Mouse (Mus musculus) intestine, embryonic 15.5 days (tissue): Measurements from ENCODE around the gene Ube2cbp. TPM values are rescaled to one million over a fixed set of nuclear protein-coding genes. Genes with fewer than 3 reads are reported as not detected.
A peak's percentile ranks its signal among the peaks of the same experiment; 100 is the strongest.

ENCODE experiments used
- ATAC-seq: fragments of 200-750 bp; cut with Nextera tagmentation; 2 replicates; pipeline ENCODE4 v1.8.0; 2017; ENCODE audit warnings: moderate TSS enrichment, moderate library complexity
- H3K27ac ChIP-seq: fragments of 300-500 bp; sonication (generic); 2 replicates; pipeline ENCODE4 v1.5.1; 2015; ENCODE audit warnings: mild to moderate bottlenecking, inconsistent platforms
- H3K27me3 ChIP-seq: fragments of 300-500 bp; sonication (generic); replicated peaks from 2 replicates; pipeline ENCODE4 v1.6.1; 2015; ENCODE audit warnings: inconsistent platforms
- H3K36me3 ChIP-seq: fragments of 300-500 bp; sonication (generic); 2 replicates; pipeline ENCODE4 v1.6.1; 2015; ENCODE audit warnings: inconsistent platforms
- H3K4me1 ChIP-seq: fragments of 300-500 bp; sonication (generic); replicated peaks from 2 replicates; pipeline ENCODE4 v1.6.1; 2015; ENCODE audit warnings: inconsistent platforms
- H3K4me2 ChIP-seq: fragments of 300-500 bp; sonication (generic); replicated peaks from 2 replicates; pipeline ENCODE4 v1.6.1; 2015; ENCODE audit warnings: mild to moderate bottlenecking, inconsistent platforms
- H3K4me3 ChIP-seq: fragments of 300-500 bp; sonication (generic); replicated peaks from 2 replicates; pipeline ENCODE4 v1.5.1; 2015; ENCODE audit warnings: inconsistent platforms
- H3K9ac ChIP-seq: fragments of 300-500 bp; sonication (generic); 2 replicates; pipeline ENCODE4 v1.6.1; 2015; ENCODE audit warnings: inconsistent platforms
- H3K9me3 ChIP-seq: fragments of 300-500 bp; sonication (generic); 2 replicates; pipeline ENCODE4 v1.6.1; 2016; ENCODE audit warnings: inconsistent platforms
- WGBS: fragments of 180-500 bp; shearing (Covaris S2); methylation state at CpG from one replicate; pipeline ENCODE4 v1.1.7; 2015; 5-methylcytosine and 5-hydroxymethylcytosine counted together
- polyA plus RNA-seq: library from polyadenylated mRNA; unstranded; fragments of >200 nt; fragmentation: Nextera tagmentation; extraction: Ambion mirVana; gene quantifications from 2 replicates; pipeline ENCODE4 v1.2.1, GENCODE M21; 2015

The Ube2cbp gene
- polyA plus RNA-seq, 1 experiment from 2014 or later = 5.1 TPM

- no peaks in the 10 kb centered on the region for H3K36me3 ChIP-seq
- H3K4me2 ChIP-seq = no peak overlapping the region
- no peak overlapping the region for H3K27ac ChIP-seq
- WGBS = 51% methylated on average over 3 of the region's 3 CpGs
- peak; percentile 80 for ATAC-seq
- H3K27me3 ChIP-seq = no peaks in the 10 kb centered on the region
- H3K9me3 ChIP-seq = no peaks in the 10 kb centered on the region
- H3K4me1 ChIP-seq = no peaks in the 10 kb centered on the region
- H3K9ac ChIP-seq = no peak overlapping the region
- H3K4me3 ChIP-seq = no peak overlapping the region
Measured at GRCm38 (mm10) chr9:86336361-86336760, 128.4 kb downstream of the Ube2cbp start.

GRCm38 (mm10) chr9:86335588-86335987 is 129.2 kb downstream of the Ube2cbp start:
- H3K27me3 ChIP-seq = no peaks in the 10 kb centered on the region
- H3K4me3 ChIP-seq = no peak overlapping the region
- H3K9me3 ChIP-seq = no peaks in the 10 kb centered on the region
- ATAC-seq = no peak
- H3K36me3 ChIP-seq = no peaks in the 10 kb centered on the region
- no peak overlapping the region for H3K4me2 ChIP-seq
- 43% methylated on average over 4 of the region's 4 CpGs for WGBS
- H3K9ac ChIP-seq = no peak overlapping the region
- no peak overlapping the region for H3K27ac ChIP-seq
- no peaks in the 10 kb centered on the region for H3K4me1 ChIP-seq

DNA sequence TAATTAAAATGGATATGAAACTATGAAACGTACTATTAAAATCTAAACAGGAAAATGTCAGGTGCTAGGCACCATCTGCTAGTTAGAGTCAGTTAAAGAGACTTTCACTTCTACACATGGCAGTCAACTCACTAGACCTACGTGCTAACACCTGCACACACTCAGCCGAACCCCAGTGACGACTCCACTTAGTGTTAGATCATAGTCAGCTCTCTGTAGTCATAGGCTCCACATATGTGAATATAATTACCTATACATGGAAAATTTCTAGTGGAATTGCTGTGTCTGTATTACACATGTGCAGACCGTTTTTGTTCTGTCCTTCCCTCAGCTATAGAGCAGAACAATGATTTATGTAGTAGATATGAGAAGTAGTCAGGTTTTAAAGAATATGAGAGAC is 130.4 kb downstream of the Ube2cbp start:
- H3K27ac ChIP-seq = no peak overlapping the region
- no peaks in the 10 kb centered on the region for H3K36me3 ChIP-seq
- H3K27me3 ChIP-seq = no peaks in the 10 kb centered on the region
- H3K9ac ChIP-seq = no peak overlapping the region
- no peak overlapping the region for H3K4me2 ChIP-seq
- no peaks in the 10 kb centered on the region for H3K4me1 ChIP-seq
- no peaks in the 10 kb centered on the region for H3K9me3 ChIP-seq
- H3K4me3 ChIP-seq = no peak overlapping the region
- WGBS = 88% methylated on average over 5 of the region's 5 CpGs
- ATAC-seq = no peak

GRCm38 (mm10) chr9:86330591-86330990 is 134.2 kb downstream of the Ube2cbp start:
- WGBS = 95% methylated on average over 3 of the region's 3 CpGs
- Histone ChIP-seq H3K9me3 (no peaks in the 10 kb centered on the region), H3K27ac (no peak overlapping the region), H3K4me3 (no peak overlapping the region), H3K4me2 (no peak overlapping the region), H3K4me1 (no peaks in the 10 kb centered on the region), H3K36me3 (no peaks in the 10 kb centered on the region), H3K9ac (no peak overlapping the region), H3K27me3 (no peaks in the 10 kb centered on the region)
- no peak for ATAC-seq

DNA sequence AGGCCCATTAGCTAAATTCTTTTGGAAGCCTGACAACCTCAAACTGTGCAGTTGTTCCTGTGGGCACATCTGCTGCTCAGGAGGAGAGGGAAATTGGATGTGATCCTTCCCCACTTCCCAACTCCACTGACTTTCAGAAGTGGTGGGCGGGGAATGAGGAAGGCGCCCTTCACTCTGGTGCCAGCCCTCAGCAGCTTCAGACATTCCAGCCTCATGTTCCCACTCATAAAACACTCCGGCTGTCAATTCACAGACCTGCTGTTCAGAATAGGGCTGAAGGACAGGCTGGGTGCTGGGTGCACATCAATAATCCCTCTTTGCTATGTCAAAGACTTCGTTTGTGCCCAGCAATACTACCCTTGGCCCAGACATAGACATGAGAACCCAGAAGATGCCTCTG is 136.5 kb downstream of the Ube2cbp start:
- WGBS = 76% methylated on average over 4 of the region's 4 CpGs
- H3K4me3 ChIP-seq = no peak overlapping the region
- no peaks in the 10 kb centered on the region for H3K27me3 ChIP-seq
- ATAC-seq = no peak
- H3K27ac ChIP-seq = no peak overlapping the region
- H3K4me2 ChIP-seq = no peak overlapping the region
- no peaks in the 10 kb centered on the region for H3K36me3 ChIP-seq
- no peak overlapping the region for H3K9ac ChIP-seq
- no peaks in the 10 kb centered on the region for H3K9me3 ChIP-seq
- H3K4me1 ChIP-seq = no peaks in the 10 kb centered on the region

DNA sequence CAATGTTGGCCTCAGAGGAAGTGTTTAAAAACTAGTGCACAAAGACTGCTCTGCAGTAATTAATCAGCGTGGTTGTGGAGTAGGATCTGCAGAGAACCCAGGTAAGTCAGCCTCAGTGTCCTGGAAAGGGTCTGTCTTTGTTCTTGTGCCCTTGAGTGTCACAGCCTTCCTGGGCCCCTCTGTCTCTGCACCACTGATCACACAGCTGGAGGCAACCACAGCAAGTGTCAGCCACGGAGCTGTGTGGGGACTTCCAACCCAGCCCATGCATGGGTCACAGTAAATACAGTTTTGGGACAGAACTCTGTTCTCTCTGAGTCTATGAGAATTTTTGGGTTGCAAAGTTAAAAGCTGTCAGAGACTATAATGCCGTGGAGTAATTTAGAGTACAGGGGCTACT is 137.4 kb downstream of the Ube2cbp start:
- H3K27ac ChIP-seq = no peak overlapping the region
- H3K36me3 ChIP-seq = no peaks in the 10 kb centered on the region
- no peaks in the 10 kb centered on the region for H3K27me3 ChIP-seq
- no peaks in the 10 kb centered on the region for H3K4me1 ChIP-seq
- no peak for ATAC-seq
- H3K9me3 ChIP-seq = no peaks in the 10 kb centered on the region
- H3K9ac ChIP-seq = no peak overlapping the region
- 73% methylated on average over 3 of the region's 3 CpGs for WGBS
- no peak overlapping the region for H3K4me2 ChIP-seq
- no peak overlapping the region for H3K4me3 ChIP-seq

GRCm38 (mm10) chr9:86324772-86325171 is 140.0 kb downstream of the Ube2cbp start:
- no peaks in the 10 kb centered on the region for H3K36me3 ChIP-seq
- no peak overlapping the region for H3K27ac ChIP-seq
- no peaks in the 10 kb centered on the region for H3K4me1 ChIP-seq
- H3K4me3 ChIP-seq = no peak overlapping the region
- 63% methylated on average over 1 of the region's 1 CpGs for WGBS
- H3K9ac ChIP-seq = no peak overlapping the region
- no peak for ATAC-seq
- H3K27me3 ChIP-seq = no peaks in the 10 kb centered on the region
- H3K4me2 ChIP-seq = no peak overlapping the region
- no peaks in the 10 kb centered on the region for H3K9me3 ChIP-seq

DNA sequence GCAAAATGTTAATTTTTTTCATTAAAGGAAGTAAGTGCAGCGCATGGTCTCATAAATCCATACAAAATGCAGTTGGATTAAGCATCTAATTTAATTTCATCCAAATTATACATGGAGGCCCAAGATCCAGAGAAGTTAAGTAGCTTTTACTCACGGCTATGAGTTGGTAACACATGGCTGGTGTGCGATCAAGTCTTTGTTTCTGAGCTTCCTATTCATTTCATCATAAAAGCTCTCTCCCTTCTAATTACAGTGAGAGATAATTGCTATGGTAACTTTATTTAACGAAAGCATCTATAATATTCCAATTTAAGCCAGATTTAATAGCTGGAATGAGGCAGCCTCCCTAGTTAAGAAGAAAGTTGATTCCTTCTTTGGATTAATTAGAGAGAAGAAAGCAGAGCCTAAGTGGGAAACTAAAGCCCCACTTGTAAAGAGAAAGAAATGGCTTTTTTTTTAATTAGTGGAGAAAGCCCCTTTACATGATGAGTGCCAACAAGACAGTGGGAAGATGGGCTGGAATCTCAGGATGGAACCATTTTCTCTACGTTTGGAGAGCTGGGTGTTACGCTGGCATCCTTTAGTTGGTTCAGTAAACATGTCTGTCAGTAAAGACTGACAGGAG is 145.1 kb downstream of the Ube2cbp start:
- 82% methylated on average over 6 of the region's 6 CpGs for WGBS
- Histone ChIP-seq H3K4me2 (no peak overlapping the region), H3K27ac (no peak overlapping the region), H3K27me3 (no peaks in the 10 kb centered on the region), H3K9ac (no peak overlapping the region), H3K9me3 (no peaks in the 10 kb centered on the region), H3K36me3 (no peaks in the 10 kb centered on the region), H3K4me3 (no peak overlapping the region), H3K4me1 (no peaks in the 10 kb centered on the region)
- no peak for ATAC-seq

- no peak overlapping the region for H3K9ac ChIP-seq
- no peak overlapping the region for H3K4me3 ChIP-seq
- no peaks in the 10 kb centered on the region for H3K27me3 ChIP-seq
- H3K4me2 ChIP-seq = no peak overlapping the region
- H3K4me1 ChIP-seq = no peaks in the 10 kb centered on the region
- WGBS = 91% methylated on average over 2 of the region's 2 CpGs
- H3K27ac ChIP-seq = no peak overlapping the region
- ATAC-seq = no peak
- H3K36me3 ChIP-seq = no peaks in the 10 kb centered on the region
- H3K9me3 ChIP-seq = no peaks in the 10 kb centered on the region
Measured at GRCm38 (mm10) chr9:86315700-86316099, 149.1 kb downstream of the Ube2cbp start.

DNA sequence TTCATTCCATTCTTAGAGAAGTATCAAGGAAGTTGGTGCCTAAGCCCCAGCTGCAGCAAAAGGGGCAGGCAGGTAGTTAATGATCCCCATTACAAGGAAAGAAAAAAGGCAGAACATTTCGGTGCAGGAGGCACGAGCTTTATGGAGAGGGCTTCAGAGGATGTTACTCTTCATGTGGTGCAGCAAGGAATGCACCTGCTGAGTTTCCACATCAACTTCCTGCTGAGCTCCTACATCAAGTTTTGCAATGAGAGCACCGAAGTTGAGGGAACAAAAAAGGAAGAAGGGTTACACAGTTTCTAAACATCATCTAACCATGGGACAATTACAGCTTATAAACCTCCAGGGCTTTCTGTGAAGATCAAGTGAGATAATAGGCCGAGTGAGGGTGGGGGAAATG is 156.1 kb downstream of the Ube2cbp start:
- Histone ChIP-seq H3K4me3 (no peak overlapping the region), H3K36me3 (no peaks in the 10 kb centered on the region), H3K4me2 (no peak overlapping the region), H3K9me3 (no peaks in the 10 kb centered on the region), H3K27me3 (no peaks in the 10 kb centered on the region), H3K27ac (no peak overlapping the region), H3K9ac (no peak overlapping the region), H3K4me1 (no peaks in the 10 kb centered on the region)
- ATAC-seq = no peak
- WGBS = 63% methylated on average over 4 of the region's 4 CpGs

DNA sequence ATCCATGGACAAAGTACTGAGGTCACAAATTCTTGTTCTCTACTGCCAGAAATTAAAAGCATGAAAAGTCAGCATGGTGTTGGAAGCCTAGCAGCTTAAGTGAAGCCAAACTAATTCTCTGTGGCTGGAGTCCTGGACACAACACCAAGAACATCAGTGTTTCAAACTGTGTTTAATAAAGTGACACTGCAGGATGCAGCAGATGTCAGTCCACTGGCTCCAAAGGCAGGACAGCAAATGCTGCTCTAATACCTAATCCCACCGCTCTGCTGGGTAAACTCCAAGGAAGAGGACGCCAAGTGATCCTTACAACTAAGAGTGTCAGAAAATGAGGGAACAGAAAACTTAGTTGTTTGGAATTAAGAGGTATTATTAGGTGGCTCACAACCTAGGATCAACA is 158.2 kb downstream of the Ube2cbp start:
- Histone ChIP-seq H3K4me2 (no peak overlapping the region), H3K4me1 (no peaks in the 10 kb centered on the region), H3K9ac (no peak overlapping the region), H3K27ac (no peak overlapping the region), H3K36me3 (no peaks in the 10 kb centered on the region), H3K27me3 (no peaks in the 10 kb centered on the region), H3K9me3 (no peaks in the 10 kb centered on the region), H3K4me3 (no peak overlapping the region)
- no peak for ATAC-seq
- WGBS = 84% methylated on average over 2 of the region's 2 CpGs

- WGBS = 76% methylated on average over 6 of the region's 6 CpGs
Measured at GRCm38 (mm10) chr9:86301407-86301806, 163.3 kb downstream of the Ube2cbp start.

DNA sequence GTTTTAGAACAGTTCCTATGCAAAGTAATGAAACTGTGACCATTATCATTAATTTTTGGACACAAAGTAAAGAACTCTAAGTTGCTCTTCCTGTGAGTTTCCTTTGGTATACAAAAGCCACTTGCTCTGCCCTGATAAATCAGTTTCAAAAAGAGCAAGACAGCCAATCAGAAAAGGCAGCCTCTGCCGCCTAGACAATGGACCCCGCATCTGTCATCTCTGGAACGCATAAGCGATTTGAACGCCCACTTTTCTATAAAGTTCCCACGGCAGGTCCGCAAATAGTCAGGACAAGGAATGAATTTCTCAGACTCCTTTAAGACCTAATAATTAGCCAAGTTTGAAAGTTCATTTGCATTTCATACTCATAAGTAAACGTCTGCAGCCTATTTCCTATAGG is 166.2 kb downstream of the Ube2cbp start:
- no peak overlapping the region for H3K27ac ChIP-seq
- no peaks in the 10 kb centered on the region for H3K27me3 ChIP-seq
- H3K9ac ChIP-seq = no peak overlapping the region
- ATAC-seq = no peak
- H3K9me3 ChIP-seq = no peaks in the 10 kb centered on the region
- H3K4me1 ChIP-seq = no peaks in the 10 kb centered on the region
- 81% methylated on average over 8 of the region's 8 CpGs for WGBS
- H3K4me2 ChIP-seq = no peak overlapping the region
- H3K4me3 ChIP-seq = no peak overlapping the region
- H3K36me3 ChIP-seq = no peaks in the 10 kb centered on the region

More at GRCm38 (mm10) chr9:86301407-86301806, 163.3 kb downstream of the Ube2cbp start:
- ATAC-seq = no peak
- H3K27ac ChIP-seq = no peak overlapping the region
- no peak overlapping the region for H3K4me3 ChIP-seq
- H3K4me1 ChIP-seq = no peaks in the 10 kb centered on the region
- no peaks in the 10 kb centered on the region for H3K27me3 ChIP-seq
- H3K9ac ChIP-seq = no peak overlapping the region
- no peaks in the 10 kb centered on the region for H3K36me3 ChIP-seq
- no peaks in the 10 kb centered on the region for H3K9me3 ChIP-seq
- no peak overlapping the region for H3K4me2 ChIP-seq
